Mouse (Mus musculus) liver, postnatal 0 days (tissue): Measurements from ENCODE around the gene Nmu. TPM values are rescaled to one million over a fixed set of nuclear protein-coding genes. Genes with fewer than 3 reads are reported as not detected.

Experiments used
- ATAC-seq: fragments of 200-750 bp; cut with Nextera tagmentation; 2 replicates; pipeline ENCODE4 v1.8.0; 2017; ENCODE audit warnings: mild to moderate bottlenecking, moderate library complexity
- DNase-seq: peaks from one replicate; pipeline ENCODE4 v3.0.0-alpha.2; 2016
- H3K27ac ChIP-seq: fragments of 300-500 bp; sonication (generic); 2 replicates; pipeline ENCODE4 v1.5.1; 2014; ENCODE audit warnings: antibody characterized with exemption, moderate library complexity, mild to moderate bottlenecking, low read depth
- H3K27me3 ChIP-seq: fragments of 300-500 bp; sonication (generic); 2 replicates; pipeline ENCODE4 v1.6.1; 2014; ENCODE audit warnings: low read length, control low read depth, mixed read lengths; ENCODE audit not compliant: insufficient read depth
- H3K36me3 ChIP-seq: fragments of 300-500 bp; sonication (generic); replicated peaks from 2 replicates; pipeline ENCODE4 v1.6.1; 2014; ENCODE audit warnings: mild to moderate bottlenecking, control low read depth, low read length, moderate library complexity, mixed read lengths; ENCODE audit not compliant: insufficient read depth
- H3K4me1 ChIP-seq: fragments of 300-500 bp; sonication (generic); 2 replicates; pipeline ENCODE4 v1.6.1; 2014; ENCODE audit warnings: antibody characterized with exemption, mild to moderate bottlenecking, control low read depth; ENCODE audit not compliant: insufficient read depth
- H3K4me2 ChIP-seq: fragments of 300-500 bp; sonication (generic); 2 replicates; pipeline ENCODE4 v1.6.1; 2014; ENCODE audit warnings: low read depth, mild to moderate bottlenecking, low read length, moderate library complexity, mixed read lengths
- H3K4me3 ChIP-seq: fragments of 300-500 bp; sonication (generic); 2 replicates; pipeline ENCODE4 v1.5.1; 2014; ENCODE audit warnings: low read depth, low read length
- H3K9ac ChIP-seq: fragments of 300-500 bp; sonication (generic); replicated peaks from 2 replicates; pipeline ENCODE4 v1.6.1; 2014; ENCODE audit warnings: mild to moderate bottlenecking, moderate library complexity
- H3K9me3 ChIP-seq: fragments of 300-500 bp; sonication (generic); 2 replicates; pipeline ENCODE4 v1.6.1; 2016; ENCODE audit warnings: mild to moderate bottlenecking, control low read depth, low read length, mixed read lengths
- CTCF ChIP-seq: sonication (generic); IDR thresholded peaks from 2 replicates; pipeline ENCODE4 v1.5.1; 2016; ENCODE audit warnings: antibody characterized with exemption, low read depth
- EP300 ChIP-seq: IDR thresholded peaks from 2 replicates; pipeline ENCODE4 v1.6.1; 2016; ENCODE audit warnings: antibody characterized with exemption, low read depth, mild to moderate bottlenecking
- WGBS: fragments of 180-500 bp; shearing (Covaris S2); extraction: QIAGEN DNeasy Blood & Tissue Kit; methylation state at CpG from one replicate; pipeline ENCODE4 v1.1.7; 2014; ENCODE audit not compliant: insufficient replicate concordance; 5-methylcytosine and 5-hydroxymethylcytosine counted together
- polyA plus RNA-seq: library from polyadenylated mRNA; unstranded; fragments of >200 nt; fragmentation: Nextera tagmentation; extraction: Ambion mirVana; gene quantifications from 2 replicates; pipeline ENCODE4 v1.2.1, GENCODE M21; 2015

The Nmu gene
- polyA plus RNA-seq: not detected in 2 replicates

GRCm38 (mm10) chr5:76363453-76364104 is at the start of gene Nmu:
Gene Nmu, minus strand, starts transcription at chr5:76363788.
- Histone ChIP-seq H3K9me3 (no peaks in the 10 kb centered on the region), H3K4me2 (no peak within 1 kb of the TSS), H3K4me3 (no peak within 1 kb of the TSS), H3K27ac (no peak within 1 kb of the TSS), H3K4me1 (no peaks in the 10 kb centered on the region), H3K36me3 (no peaks in the 10 kb centered on the region), H3K27me3 (peaks cover 20% of the 10 kb centered on the region), H3K9ac (no peak within 1 kb of the TSS)
- 6% methylated on average over 35 of the region's 35 CpGs for WGBS
- TF ChIP-seq CTCF: no peak
- TF ChIP-seq EP300: no peak
- no peak for ATAC-seq
- no peak for DNase-seq

GRCm38 (mm10) chr5:76411697-76412096 is 48.1 kb upstream of the Nmu start:
- ATAC-seq: no peak

GRCm38 (mm10) chr5:76394382-76394781 is 30.8 kb upstream of the Nmu start:
- Histone ChIP-seq H3K27ac (no peak overlapping the region), H3K4me1 (no peaks in the 10 kb centered on the region), H3K27me3 (no peaks in the 10 kb centered on the region), H3K4me2 (no peak overlapping the region), H3K9me3 (no peaks in the 10 kb centered on the region), H3K4me3 (no peak overlapping the region), H3K9ac (no peak overlapping the region), H3K36me3 (no peaks in the 10 kb centered on the region)
- no peak for ATAC-seq
- WGBS: 66% methylated on average over 5 of the region's 5 CpGs
- no peak for DNase-seq
- TF ChIP-seq EP300 (no peak), CTCF (no peak)

More at GRCm38 (mm10) chr5:76411697-76412096, 48.1 kb upstream of the Nmu start:
- TF ChIP-seq EP300 (no peak), CTCF (no peak)
- no peak overlapping the region for H3K9ac ChIP-seq
- H3K4me3 ChIP-seq: no peak overlapping the region
- H3K4me2 ChIP-seq: no peak overlapping the region
- H3K9me3 ChIP-seq: no peaks in the 10 kb centered on the region
- H3K27me3 ChIP-seq: no peaks in the 10 kb centered on the region
- DNase-seq: no peak
- no peak overlapping the region for H3K27ac ChIP-seq
- no peaks in the 10 kb centered on the region for H3K36me3 ChIP-seq
- H3K4me1 ChIP-seq: no peaks in the 10 kb centered on the region
- WGBS: 69% methylated on average over 4 of the region's 4 CpGs

GRCm38 (mm10) chr5:76389041-76389795 is 25.6 kb upstream of the Nmu start:
- Histone ChIP-seq H3K36me3 (no peaks in the 10 kb centered on the region), H3K9me3 (no peaks in the 10 kb centered on the region), H3K4me3 (no peak overlapping the region), H3K9ac (no peak overlapping the region), H3K4me2 (no peak overlapping the region), H3K27ac (no peak overlapping the region), H3K4me1 (no peaks in the 10 kb centered on the region), H3K27me3 (no peaks in the 10 kb centered on the region)
- DNase-seq: no peak
- 73% methylated on average over 10 of the region's 10 CpGs for WGBS
- no peak for ATAC-seq
- no peak for TF ChIP-seq CTCF
- no peak for TF ChIP-seq EP300

GRCm38 (mm10) chr5:76388474-76388873 is 24.9 kb upstream of the Nmu start:
- Histone ChIP-seq H3K4me1 (no peaks in the 10 kb centered on the region), H3K9me3 (no peaks in the 10 kb centered on the region), H3K36me3 (no peaks in the 10 kb centered on the region), H3K27me3 (no peaks in the 10 kb centered on the region), H3K9ac (no peak overlapping the region), H3K27ac (no peak overlapping the region), H3K4me2 (no peak overlapping the region), H3K4me3 (no peak overlapping the region)
- no peak for DNase-seq
- no peak for ATAC-seq
- TF ChIP-seq CTCF: no peak
- WGBS: 83% methylated on average over 2 of the region's 2 CpGs

- no peak overlapping the region for H3K9ac ChIP-seq
- WGBS: 79% methylated on average over 6 of the region's 6 CpGs
- H3K27me3 ChIP-seq: no peaks in the 10 kb centered on the region
- no peaks in the 10 kb centered on the region for H3K36me3 ChIP-seq
- no peaks in the 10 kb centered on the region for H3K9me3 ChIP-seq
- no peak overlapping the region for H3K4me2 ChIP-seq
- H3K4me1 ChIP-seq: no peaks in the 10 kb centered on the region
- TF ChIP-seq EP300 (no peak), CTCF (no peak)
- no peak overlapping the region for H3K4me3 ChIP-seq
- DNase-seq (no peak), ATAC-seq (no peak)
- H3K27ac ChIP-seq: no peak overlapping the region
Observed at GRCm38 (mm10) chr5:76383673-76384072, 20.1 kb upstream of the Nmu start.
